Mouse (Mus musculus): ENCODE results near the gene Pinlyp. TPM values are rescaled to one million over a fixed set of nuclear protein-coding genes. Genes with fewer than 3 reads are reported as not detected.

Pinlyp gene
- polyA plus RNA-seq, 1 experiment from 2014 or later, result not detected

Other genes with a start within 250 kb of the Pinlyp start
- 33.5 and 34.0 TPM in 2 replicates for gene Zfp61, start 244.9 kb downstream of the Pinlyp start, polyA plus RNA-seq (2014; fragmentation: Nextera tagmentation; extraction: Ambion mirVana)
- 19.6 and 20.9 TPM in 2 replicates for gene Zfp94, start 229.5 kb downstream of the Pinlyp start, polyA plus RNA-seq (2014; fragmentation: Nextera tagmentation; extraction: Ambion mirVana)
- 0.31 TPM in 1 of 2 replicates, not detected in the other for gene Tescl, start 212.2 kb downstream of the Pinlyp start, polyA plus RNA-seq (2014; fragmentation: Nextera tagmentation; extraction: Ambion mirVana)
- gene Lypd5, start 196.9 kb downstream of the Pinlyp start, polyA plus RNA-seq (2014; fragmentation: Nextera tagmentation; extraction: Ambion mirVana), result not detected in 2 replicates
- 1.7 and 2.8 TPM in 2 replicates for gene Kcnn4, start 175.9 kb downstream of the Pinlyp start, polyA plus RNA-seq (2014; fragmentation: Nextera tagmentation; extraction: Ambion mirVana)
- 30.1 and 30.3 TPM in 2 replicates for gene Smg9, start 146.5 kb downstream of the Pinlyp start, polyA plus RNA-seq (2014; fragmentation: Nextera tagmentation; extraction: Ambion mirVana)
- not detected in 2 replicates for gene Irgc1, start 93.8 kb downstream of the Pinlyp start, polyA plus RNA-seq (2014; fragmentation: Nextera tagmentation; extraction: Ambion mirVana)
- 1.6 and 1.9 TPM in 2 replicates for gene Plaur, start 83.6 kb downstream of the Pinlyp start, polyA plus RNA-seq (2014; fragmentation: Nextera tagmentation; extraction: Ambion mirVana)
- gene Cadm4, start 64.1 kb downstream of the Pinlyp start, polyA plus RNA-seq (2014; fragmentation: Nextera tagmentation; extraction: Ambion mirVana), result 22.7 and 28.3 TPM in 2 replicates
- 181 and 201 TPM in 2 replicates for gene Zfp428, start 39.1 kb downstream of the Pinlyp start, polyA plus RNA-seq (2014; fragmentation: Nextera tagmentation; extraction: Ambion mirVana)
- 0.65 and 0.98 TPM in 2 replicates for gene AC161166.1, start 33.7 kb downstream of the Pinlyp start, polyA plus RNA-seq (2014; fragmentation: Nextera tagmentation; extraction: Ambion mirVana)
- gene Irgq, start 15.4 kb downstream of the Pinlyp start, polyA plus RNA-seq (2014; fragmentation: Nextera tagmentation; extraction: Ambion mirVana), result 28.0 and 33.5 TPM in 2 replicates
- gene Xrcc1, start 171 bp upstream of the Pinlyp start, polyA plus RNA-seq (2014; fragmentation: Nextera tagmentation; extraction: Ambion mirVana), result 47.4 and 52.3 TPM in 2 replicates
- 25.8 and 26.4 TPM in 2 replicates for gene Ethe1, start 41.4 kb upstream of the Pinlyp start, polyA plus RNA-seq (2014; fragmentation: Nextera tagmentation; extraction: Ambion mirVana)
- gene Zfp575, start 41.5 kb upstream of the Pinlyp start, polyA plus RNA-seq (2014; fragmentation: Nextera tagmentation; extraction: Ambion mirVana), result 10.3 and 11.4 TPM in 2 replicates
- gene Phldb3, start 64.6 kb upstream of the Pinlyp start, polyA plus RNA-seq (2014; fragmentation: Nextera tagmentation; extraction: Ambion mirVana), result not detected in 2 replicates
- gene Lypd3, start 90.4 kb upstream of the Pinlyp start, polyA plus RNA-seq (2014; fragmentation: Nextera tagmentation; extraction: Ambion mirVana), result 0.27 and 0.29 TPM in 2 replicates
- not detected in 2 replicates for gene Tex101, start 130.6 kb upstream of the Pinlyp start, polyA plus RNA-seq (2014; fragmentation: Nextera tagmentation; extraction: Ambion mirVana)
- not detected in 2 replicates for gene BC049730, start 163.1 kb upstream of the Pinlyp start, polyA plus RNA-seq (2014; fragmentation: Nextera tagmentation; extraction: Ambion mirVana)
- gene Gm4763, start 180.8 kb upstream of the Pinlyp start, polyA plus RNA-seq (2014; fragmentation: Nextera tagmentation; extraction: Ambion mirVana), result not detected in 2 replicates
- gene Cd177, start 214.2 kb upstream of the Pinlyp start, polyA plus RNA-seq (2014; fragmentation: Nextera tagmentation; extraction: Ambion mirVana), result 0.11 and 0.35 TPM in 2 replicates
- 0.41 TPM in 1 of 2 replicates, not detected in the other for gene Ceacam10, start 231.1 kb upstream of the Pinlyp start, polyA plus RNA-seq (2014; fragmentation: Nextera tagmentation; extraction: Ambion mirVana)

Data from hindbrain, embryonic 14.5 days (tissue).